Mouse (Mus musculus) spleen, adult 2 months (tissue): ENCODE data around the gene Cenpx. TPM values are rescaled to one million over a fixed set of nuclear protein-coding genes. Genes with fewer than 3 reads are reported as not detected.

Source experiments
- DNase-seq, 2 experiments: peaks; one replicate each; pipeline versions ENCODE4 v3.0.0 to v3.0.0-alpha.2; 2012 to 2021; ENCODE audit warnings: low spot score in 2 of 2, low read depth in 1 of 2
- H3K27ac ChIP-seq: fragments of 200-500 bp; 2 replicates; pipeline ENCODE4 v1.5.1; 2012; ENCODE audit warnings: low read length, inconsistent platforms; ENCODE audit not compliant: insufficient read depth
- H3K27me3 ChIP-seq: fragments of 200-500 bp; 2 replicates; pipeline ENCODE4 v1.6.1; 2012; ENCODE audit warnings: mild to moderate bottlenecking, moderate library complexity, low read length, inconsistent platforms; ENCODE audit not compliant: control insufficient read depth, insufficient read depth
- H3K36me3 ChIP-seq: fragments of 200-500 bp; 2 replicates; pipeline ENCODE4 v1.6.1; 2012; ENCODE audit warnings: mild to moderate bottlenecking, low read length, inconsistent platforms; ENCODE audit not compliant: control insufficient read depth, insufficient read depth
- H3K4me1 ChIP-seq: fragments of 200-500 bp; 2 replicates; pipeline ENCODE4 v1.6.1; 2011; ENCODE audit warnings: inconsistent platforms; ENCODE audit not compliant: control insufficient read depth, insufficient read depth, insufficient read length
- H3K4me3 ChIP-seq: fragments of 200-500 bp; 2 replicates; pipeline ENCODE4 v1.5.1; 2011; ENCODE audit warnings: mild to moderate bottlenecking, inconsistent platforms; ENCODE audit not compliant: insufficient read depth, insufficient read length; ENCODE audit errors: extremely low read depth
- CTCF ChIP-seq: fragments of 200-500 bp; IDR thresholded peaks from 2 replicates; pipeline ENCODE4 v1.5.1; 2011; ENCODE audit warnings: mild to moderate bottlenecking, inconsistent platforms; ENCODE audit not compliant: insufficient read depth, insufficient read length, insufficient replicate concordance; ENCODE audit errors: extremely low read depth
- POLR2A ChIP-seq: fragments of 200-500 bp; IDR thresholded peaks from 2 replicates; pipeline ENCODE4 v1.6.1; 2011; ENCODE audit warnings: low read depth, low read length, inconsistent platforms
- WGBS: fragments of 180-500 bp; shearing (Covaris S2); methylation state at CpG from one replicate; pipeline ENCODE4 v1.1.7; 2018; 5-methylcytosine and 5-hydroxymethylcytosine counted together
- polyA plus RNA-seq: library from polyadenylated mRNA; depleted of rRNA; stranded (reverse); fragments of >200 nt; gene quantifications from 2 replicates; pipeline ENCODE4 v1.2.3, GENCODE M21; 2012

Cenpx gene
- polyA plus RNA-seq, 1 experiment = 44.1 TPM

DNA sequence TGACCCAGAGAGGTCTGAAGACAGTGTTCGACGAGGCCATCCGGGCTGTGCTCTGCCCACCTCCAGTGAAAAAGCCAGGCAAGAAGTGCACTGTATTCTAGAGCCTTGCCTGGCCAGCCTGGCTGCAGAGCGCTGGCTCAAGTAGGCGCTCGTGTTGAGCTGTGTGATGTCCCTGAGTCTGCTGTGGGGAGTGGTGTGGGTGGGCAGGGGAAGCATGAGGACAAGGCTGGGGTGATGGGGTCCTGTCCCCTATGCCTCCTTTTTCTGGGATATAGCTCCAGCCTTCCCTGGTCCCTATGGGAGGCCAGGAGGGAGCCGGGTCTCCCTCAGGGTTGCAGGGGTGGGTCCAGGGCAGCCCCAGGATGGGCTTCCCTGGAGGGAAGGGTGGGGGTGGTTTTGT lies 10.0 kb upstream of the Cenpx start:
- no peak for TF ChIP-seq POLR2A
- no peak for TF ChIP-seq CTCF
- no peak for DNase-seq
- WGBS = 89% methylated on average over 7 of the region's 7 CpGs
- no peak overlapping the region for H3K4me3 ChIP-seq
- no peak overlapping the region for H3K27ac ChIP-seq
- peaks cover 1% of the 10 kb centered on the region; the same call in 1 of the 2 replicates for H3K36me3 ChIP-seq
- peaks cover 15% of the 10 kb centered on the region for H3K4me1 ChIP-seq
- H3K27me3 ChIP-seq = peaks cover 13% of the 10 kb centered on the region

DNA sequence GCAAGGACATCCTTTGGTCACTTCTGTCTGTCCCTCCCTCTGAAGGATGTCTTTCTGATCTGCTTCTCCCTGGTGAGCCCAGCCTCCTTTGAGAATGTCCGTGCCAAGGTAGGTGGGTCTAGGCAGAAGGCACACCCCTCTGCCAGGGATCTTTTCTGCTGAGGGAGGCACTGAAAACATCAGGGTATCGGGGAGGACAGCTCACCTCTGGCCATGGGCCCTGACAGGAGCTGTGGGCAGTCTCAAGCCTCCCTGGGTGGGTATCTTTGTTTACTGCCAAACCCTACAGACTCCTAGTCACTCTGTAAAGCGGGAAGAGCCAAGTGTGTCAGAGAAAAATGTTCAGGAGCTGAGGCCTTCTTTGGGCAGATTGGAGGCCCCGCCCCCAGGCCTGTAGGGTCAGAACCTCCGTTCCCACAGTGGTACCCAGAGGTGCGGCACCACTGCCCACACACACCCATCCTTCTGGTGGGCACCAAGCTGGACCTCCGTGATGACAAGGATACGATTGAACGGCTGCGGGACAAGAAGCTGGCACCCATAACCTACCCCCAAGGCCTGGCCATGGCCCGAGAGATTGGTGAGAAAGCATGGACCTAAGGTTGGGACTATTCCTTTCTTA lies 9.3 kb upstream of the Cenpx start:
- Histone ChIP-seq H3K27ac (no peak overlapping the region), H3K4me1 (peaks cover 15% of the 10 kb centered on the region), H3K27me3 (peaks cover 13% of the 10 kb centered on the region), H3K4me3 (no peak overlapping the region), H3K36me3 (peaks cover 3% of the 10 kb centered on the region; the same call in 1 of the 2 replicates)
- TF ChIP-seq CTCF (no peak), POLR2A (no peak)
- DNase-seq = no peak
- WGBS = 93% methylated on average over 11 of the region's 11 CpGs

DNA sequence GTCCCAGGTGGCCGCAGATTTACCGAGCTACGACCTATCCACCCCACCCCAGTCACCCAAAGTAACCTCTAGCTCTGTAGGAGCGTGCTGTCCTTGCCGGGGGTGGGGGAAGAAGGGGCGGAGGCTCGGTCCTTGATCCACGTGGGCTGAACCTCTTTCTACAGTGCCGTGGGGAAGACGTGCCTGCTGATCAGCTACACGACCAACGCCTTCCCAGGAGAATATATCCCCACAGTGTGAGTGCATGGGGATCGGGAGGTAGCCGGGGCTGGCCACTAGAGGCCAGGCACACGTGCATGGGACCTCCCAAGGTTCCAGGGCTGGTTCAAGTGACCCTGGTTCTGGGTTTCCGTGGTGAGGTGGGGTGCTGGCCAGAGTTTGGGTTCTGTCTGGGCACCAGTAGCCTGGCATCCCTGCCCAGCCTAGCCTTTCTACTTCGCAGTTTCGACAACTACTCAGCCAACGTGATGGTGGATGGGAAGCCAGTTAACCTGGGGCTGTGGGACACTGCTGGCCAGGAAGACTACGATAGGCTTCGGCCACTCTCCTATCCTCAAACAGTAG lies 8.6 kb upstream of the Cenpx start:
- Histone ChIP-seq H3K4me1 (peaks cover 15% of the 10 kb centered on the region), H3K27ac (no peak overlapping the region), H3K27me3 (peaks cover 13% of the 10 kb centered on the region), H3K4me3 (peak overlapping the region; percentile 46; the same call in 1 of the 2 replicates), H3K36me3 (peaks cover 3% of the 10 kb centered on the region; the same call in 1 of the 2 replicates)
- no peak for DNase-seq
- TF ChIP-seq CTCF = no peak
- TF ChIP-seq POLR2A = no peak
- WGBS = 26% methylated on average over 21 of the region's 21 CpGs

DNA sequence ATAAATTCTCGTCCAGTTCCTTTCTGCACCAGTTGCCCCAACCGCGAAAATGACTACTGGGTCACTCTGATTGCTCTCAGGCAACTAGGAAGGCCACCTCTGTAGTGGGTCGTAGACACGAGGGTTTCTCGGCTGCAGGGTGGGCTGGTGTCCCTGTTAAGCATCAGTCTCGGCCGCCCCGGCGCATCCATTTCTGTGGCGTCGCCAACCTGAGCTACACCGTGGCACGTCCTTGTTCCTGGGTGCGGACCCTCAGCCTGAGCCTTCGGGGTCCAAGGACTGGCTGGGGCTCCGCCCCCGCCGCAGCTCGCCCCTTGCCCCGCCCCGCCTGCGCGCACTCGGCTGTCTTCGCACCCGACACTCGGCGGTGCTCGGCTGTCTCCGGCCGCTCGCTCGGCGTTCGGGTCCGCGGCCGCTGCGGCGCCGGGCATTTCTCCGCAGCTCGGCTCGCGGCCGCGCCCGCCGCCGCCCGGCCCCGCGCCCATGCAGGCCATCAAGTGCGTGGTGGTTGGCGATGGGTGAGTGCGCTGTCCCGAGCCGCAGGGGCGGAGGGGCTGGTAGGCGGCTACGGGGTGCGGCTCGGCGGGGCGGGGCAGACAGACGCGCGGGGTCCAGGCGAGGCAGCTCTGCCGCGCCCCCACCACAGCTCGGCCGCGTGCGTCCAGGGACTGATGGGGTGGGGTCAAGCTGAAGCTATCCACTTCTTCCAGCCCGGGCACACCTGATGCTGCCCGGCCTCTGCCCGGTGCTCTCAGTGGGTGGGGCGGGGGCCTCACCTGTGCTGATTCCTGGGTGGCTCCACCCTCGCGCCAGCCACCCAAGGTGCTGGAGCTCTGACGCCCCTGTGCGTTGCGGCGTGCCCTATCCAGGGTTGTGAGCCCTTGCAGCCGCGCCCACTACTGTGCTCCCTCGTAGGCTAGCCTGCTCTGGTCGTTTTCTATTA lies 7.9 kb upstream of the Cenpx start, which contains the start of gene Rac3:
Gene Rac3, plus strand, starts transcription at position 347 of the 943 bp plus-strand sequence.
- Histone ChIP-seq H3K36me3 (peaks cover 3% of the 10 kb centered on the region; the same call in 1 of the 2 replicates), H3K4me1 (peaks cover 13% of the 10 kb centered on the region), H3K27ac (no peak within 1 kb of the TSS), H3K27me3 (peaks cover 13% of the 10 kb centered on the region), H3K4me3 (peak within 1 kb of the TSS; percentile 46)
- no peak for TF ChIP-seq CTCF
- no peak for TF ChIP-seq POLR2A
- DNase-seq = peak in 1 of 2 experiments; percentile 39
- 2% methylated on average over 88 of the region's 90 CpGs for WGBS

DNA sequence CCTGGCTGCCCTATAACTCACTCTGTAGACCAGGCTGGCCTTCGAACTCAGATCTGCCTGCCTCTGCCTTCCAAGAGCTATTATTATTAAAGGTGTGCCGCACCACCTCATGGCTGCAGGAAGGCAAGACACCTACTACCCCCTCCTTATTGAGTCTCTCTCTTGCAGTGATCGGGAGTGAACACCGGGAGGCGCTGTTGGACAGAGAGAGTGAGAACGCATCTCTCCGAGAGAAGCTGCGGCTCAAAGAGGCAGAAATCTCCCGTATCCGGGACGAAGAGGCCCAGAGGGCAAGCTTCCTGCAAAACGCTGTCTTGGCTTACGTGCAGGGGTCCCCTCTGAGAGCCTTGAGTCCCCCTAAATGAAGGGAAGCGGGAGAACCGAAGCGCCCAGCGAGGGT lies 6.9 kb upstream of the Cenpx start:
- DNase-seq = peak; percentile 83 to 89
- whole genome bisulfite sequencing = 12% methylated on average over 17 of the region's 17 CpGs
- TF ChIP-seq POLR2A (no peak), CTCF (peak; percentile 98)
- H3K36me3 ChIP-seq = peaks cover 3% of the 10 kb centered on the region; the same call in 1 of the 2 replicates
- 0 out of 2 replicates have a peak overlapping the region, but pooled peaks have one; percentile 23 for H3K4me3 ChIP-seq
- H3K27ac ChIP-seq = no peak overlapping the region
- peaks cover 13% of the 10 kb centered on the region for H3K27me3 ChIP-seq
- H3K4me1 ChIP-seq = peaks cover 11% of the 10 kb centered on the region

DNA sequence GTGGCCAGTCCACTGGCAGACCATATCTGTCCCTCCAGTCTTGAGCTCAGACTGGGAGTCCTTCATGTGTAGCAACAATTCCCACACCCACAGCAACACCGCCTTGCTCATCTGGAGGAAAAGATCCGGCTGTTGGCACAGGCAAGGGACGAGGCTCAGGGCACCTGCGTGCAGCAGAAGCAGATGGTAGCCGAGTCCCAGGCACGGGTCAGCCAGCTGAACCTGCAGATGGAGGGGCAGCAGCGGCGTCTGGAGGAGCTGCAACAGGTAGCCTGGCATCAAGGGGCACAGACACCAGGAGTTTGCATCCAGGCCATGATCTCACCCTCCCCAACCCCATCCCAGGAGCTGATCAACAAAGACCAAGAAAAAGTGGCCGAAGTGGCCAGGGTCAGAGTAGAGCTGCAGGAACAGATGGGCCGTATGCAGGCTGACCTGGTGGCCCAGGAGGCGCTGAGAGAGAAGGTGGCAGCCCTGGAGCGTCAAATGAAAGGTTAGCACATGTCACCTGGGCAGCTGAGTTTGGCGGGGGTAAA lies 6.4 kb upstream of the Cenpx start:
- DNase-seq = no peak
- Histone ChIP-seq H3K27ac (no peak overlapping the region), H3K27me3 (peaks cover 13% of the 10 kb centered on the region), H3K4me1 (peaks cover 11% of the 10 kb centered on the region), H3K36me3 (peaks cover 3% of the 10 kb centered on the region; the same call in 1 of the 2 replicates), H3K4me3 (no peak overlapping the region)
- no peak for TF ChIP-seq POLR2A
- WGBS = 90% methylated on average over 13 of the region's 13 CpGs
